Mouse (Mus musculus): ENCODE results near the gene Thada. TPM values are rescaled to one million over a fixed set of nuclear protein-coding genes. Genes with fewer than 3 reads are reported as not detected.

The Thada gene
- polyA plus RNA-seq, 1 experiment from 2014 or later, result 8.9 TPM

DNA sequence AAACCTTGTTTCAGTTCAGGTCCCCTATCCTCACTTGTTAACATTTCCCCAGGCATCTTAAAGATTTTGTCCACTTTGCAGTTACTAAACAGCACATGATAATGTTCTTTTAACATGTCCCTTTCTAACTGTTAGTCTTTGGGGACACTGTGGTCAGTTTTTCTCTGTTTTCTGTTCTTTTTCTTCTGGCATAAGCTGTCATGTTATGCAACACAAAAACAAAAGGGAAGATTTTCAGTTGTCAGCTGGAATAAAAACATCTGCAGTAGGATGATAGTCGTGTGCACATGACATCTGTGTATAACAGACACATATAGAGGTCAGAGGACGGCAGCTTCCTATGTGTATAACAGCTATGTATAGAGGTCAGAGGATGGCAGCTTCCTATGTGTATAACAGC lies 39.9 kb upstream of the Thada start:
- no peak overlapping the region for H3K27ac ChIP-seq (ENCODE audit: low read depth, low read length)
- ATAC-seq (replicated peaks; ENCODE audit: insufficient number of reproducible peaks, low FRiP score, low TSS enrichment), result no peak
- no peaks in the 10 kb centered on the region for H3K9me3 ChIP-seq (replicated peaks; ENCODE audit: control insufficient read depth, low read length)

GRCm38 (mm10) chr17:84502341-84502740 lies 36.3 kb upstream of the Thada start:
- ATAC-seq (replicated peaks; ENCODE audit: insufficient number of reproducible peaks, low FRiP score, low TSS enrichment), result no peak
- no peaks in the 10 kb centered on the region for H3K9me3 ChIP-seq (replicated peaks; ENCODE audit: control insufficient read depth, low read length)
- H3K27ac ChIP-seq (ENCODE audit: low read depth, low read length), result no peak overlapping the region
- H3K27me3 ChIP-seq (ENCODE audit: control insufficient read depth, insufficient read depth, low read length), result no peaks in the 10 kb centered on the region
- H3K36me3 ChIP-seq (ENCODE audit: control insufficient read depth, insufficient read depth, low read length), result no peaks in the 10 kb centered on the region
- 67% methylated on average over 3 of the region's 3 CpGs for WGBS (ENCODE audit: insufficient replicate concordance)
- no peaks in the 10 kb centered on the region for H3K4me1 ChIP-seq (ENCODE audit: control insufficient read depth, insufficient read depth, low read length)
- no peak overlapping the region for H3K4me3 ChIP-seq (ENCODE audit: low read depth, low read length)
- no peak overlapping the region for H3K9ac ChIP-seq (ENCODE audit: low read depth, low read length)
- H3K4me2 ChIP-seq, result no peak overlapping the region

More for the DNA sequence above, 39.9 kb upstream of the Thada start:
- Histone ChIP-seq H3K9ac (ENCODE audit: low read depth, low read length) (no peak overlapping the region), H3K4me3 (ENCODE audit: low read depth, low read length) (no peak overlapping the region), H3K36me3 (ENCODE audit: control insufficient read depth, insufficient read depth, low read length) (no peaks in the 10 kb centered on the region), H3K4me2 (no peak overlapping the region), H3K4me1 (ENCODE audit: control insufficient read depth, insufficient read depth, low read length) (0 out of 2 replicates have a peak, but pooled peaks cover 2% of the 10 kb centered on the region), H3K27me3 (ENCODE audit: control insufficient read depth, insufficient read depth, low read length) (no peaks in the 10 kb centered on the region)
- 70% methylated on average over 2 of the region's 2 CpGs for WGBS (ENCODE audit: insufficient replicate concordance)

GRCm38 (mm10) chr17:84498639-84499038 lies 32.6 kb upstream of the Thada start:
- no peak overlapping the region for H3K9ac ChIP-seq (ENCODE audit: low read depth, low read length)
- no peak overlapping the region for H3K27ac ChIP-seq (ENCODE audit: low read depth, low read length)
- H3K4me2 ChIP-seq, result no peak overlapping the region
- no peak for ATAC-seq (replicated peaks; ENCODE audit: insufficient number of reproducible peaks, low FRiP score, low TSS enrichment)
- no peak overlapping the region for H3K4me3 ChIP-seq (ENCODE audit: low read depth, low read length)
- H3K4me1 ChIP-seq (ENCODE audit: control insufficient read depth, insufficient read depth, low read length), result no peaks in the 10 kb centered on the region
- H3K27me3 ChIP-seq (ENCODE audit: control insufficient read depth, insufficient read depth, low read length), result no peaks in the 10 kb centered on the region
- WGBS (ENCODE audit: insufficient replicate concordance), result 65% methylated on average over 5 of the region's 5 CpGs
- no peaks in the 10 kb centered on the region for H3K9me3 ChIP-seq (replicated peaks; ENCODE audit: control insufficient read depth, low read length)
- H3K36me3 ChIP-seq (ENCODE audit: control insufficient read depth, insufficient read depth, low read length), result no peaks in the 10 kb centered on the region

DNA sequence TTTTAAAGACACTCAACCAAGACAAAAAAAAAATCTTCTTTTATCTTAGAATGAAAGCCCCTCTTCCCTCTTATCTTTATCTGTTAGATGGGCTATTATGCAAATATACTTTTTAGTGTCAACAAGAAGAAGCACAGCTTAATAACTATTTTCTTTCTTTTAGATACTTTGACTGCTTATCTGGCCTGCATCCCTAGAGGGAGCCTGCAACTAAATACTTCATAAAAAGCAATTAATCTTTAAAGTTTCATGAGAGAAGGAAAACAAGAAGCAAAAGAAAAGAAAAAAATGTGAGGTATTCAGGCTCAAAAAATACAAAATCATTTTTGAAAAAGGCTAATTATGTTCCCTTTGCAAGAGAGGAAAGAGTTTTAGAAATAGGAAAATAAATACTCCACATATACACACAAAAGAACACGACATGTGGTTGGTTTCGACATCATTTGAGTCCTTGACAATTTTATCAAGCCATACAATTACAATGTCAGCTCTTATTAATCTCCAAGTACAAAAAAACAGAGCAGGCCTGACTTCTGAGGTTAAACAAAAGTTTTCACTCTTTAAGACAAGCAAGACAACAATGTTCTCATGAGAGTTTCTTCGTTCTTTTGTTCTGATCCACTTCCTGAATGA lies 32.1 kb upstream of the Thada start:
- whole genome bisulfite sequencing (ENCODE audit: insufficient replicate concordance), result 69% methylated on average over 3 of the region's 3 CpGs
- no peak for ATAC-seq (replicated peaks; ENCODE audit: insufficient number of reproducible peaks, low FRiP score, low TSS enrichment)

DNA sequence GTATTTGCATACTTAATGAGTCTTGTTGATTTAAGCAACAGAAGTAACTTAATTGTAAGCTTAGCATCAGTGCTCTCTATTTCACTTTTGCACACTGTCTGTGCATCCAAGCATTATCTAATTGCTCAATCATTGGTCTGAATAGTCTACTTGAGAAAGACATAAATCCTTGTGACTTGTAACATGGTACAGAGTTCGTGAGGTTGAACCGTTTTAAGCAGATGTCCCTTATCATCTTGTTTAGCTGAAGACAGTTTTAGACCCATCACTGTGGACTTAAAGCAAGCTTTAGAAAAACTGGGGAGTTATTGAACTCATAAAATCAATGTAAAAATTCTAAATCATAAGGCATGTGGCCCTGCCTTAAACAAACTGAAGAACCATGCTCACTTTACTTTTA lies 31.6 kb upstream of the Thada start:
- H3K4me3 ChIP-seq (ENCODE audit: low read depth, low read length), result no peak overlapping the region
- no peaks in the 10 kb centered on the region for H3K36me3 ChIP-seq (ENCODE audit: control insufficient read depth, insufficient read depth, low read length)
- no peaks in the 10 kb centered on the region for H3K27me3 ChIP-seq (ENCODE audit: control insufficient read depth, insufficient read depth, low read length)
- H3K4me1 ChIP-seq (ENCODE audit: control insufficient read depth, insufficient read depth, low read length), result no peaks in the 10 kb centered on the region
- H3K9ac ChIP-seq (ENCODE audit: low read depth, low read length), result no peak overlapping the region
- no peaks in the 10 kb centered on the region for H3K9me3 ChIP-seq (replicated peaks; ENCODE audit: control insufficient read depth, low read length)
- no peak overlapping the region for H3K27ac ChIP-seq (ENCODE audit: low read depth, low read length)
- H3K4me2 ChIP-seq, result no peak overlapping the region
- 59% methylated on average over 2 of the region's 2 CpGs for WGBS (ENCODE audit: insufficient replicate concordance)
- ATAC-seq (replicated peaks; ENCODE audit: insufficient number of reproducible peaks, low FRiP score, low TSS enrichment), result no peak

More for the DNA sequence above, 32.1 kb upstream of the Thada start:
- Histone ChIP-seq H3K4me2 (no peak overlapping the region), H3K9me3 (replicated peaks; ENCODE audit: control insufficient read depth, low read length) (no peaks in the 10 kb centered on the region), H3K4me3 (ENCODE audit: low read depth, low read length) (no peak overlapping the region), H3K9ac (ENCODE audit: low read depth, low read length) (no peak overlapping the region), H3K4me1 (ENCODE audit: control insufficient read depth, insufficient read depth, low read length) (no peaks in the 10 kb centered on the region), H3K27me3 (ENCODE audit: control insufficient read depth, insufficient read depth, low read length) (no peaks in the 10 kb centered on the region), H3K27ac (ENCODE audit: low read depth, low read length) (no peak overlapping the region), H3K36me3 (ENCODE audit: control insufficient read depth, insufficient read depth, low read length) (no peaks in the 10 kb centered on the region)

DNA sequence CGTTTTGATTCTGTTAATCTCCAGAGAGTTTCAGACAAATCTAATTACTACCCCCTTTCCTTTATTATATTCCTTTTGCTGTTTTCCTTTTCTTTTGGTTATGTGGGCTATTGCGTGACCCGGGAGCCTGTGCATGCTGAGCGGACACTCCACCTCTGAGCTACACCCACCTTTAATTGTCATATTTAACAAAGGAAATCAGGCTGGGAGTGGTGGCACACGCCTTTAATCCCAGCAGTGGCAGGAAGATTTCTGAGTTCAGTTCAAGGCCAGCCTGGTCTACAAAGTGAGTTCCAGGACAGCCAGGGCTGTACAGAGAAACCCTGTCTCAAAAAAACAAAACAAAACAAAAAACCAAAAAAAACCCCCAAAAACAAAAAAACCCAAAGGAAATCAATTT lies 31.0 kb upstream of the Thada start:
- WGBS (ENCODE audit: insufficient replicate concordance), result 89% methylated on average over 5 of the region's 5 CpGs
- H3K9me3 ChIP-seq (replicated peaks; ENCODE audit: control insufficient read depth, low read length), result no peaks in the 10 kb centered on the region
- ATAC-seq (replicated peaks; ENCODE audit: insufficient number of reproducible peaks, low FRiP score, low TSS enrichment), result no peak
- H3K9ac ChIP-seq (ENCODE audit: low read depth, low read length), result no peak overlapping the region
- H3K36me3 ChIP-seq (ENCODE audit: control insufficient read depth, insufficient read depth, low read length), result no peaks in the 10 kb centered on the region
- H3K4me3 ChIP-seq (ENCODE audit: low read depth, low read length), result no peak overlapping the region
- H3K27ac ChIP-seq (ENCODE audit: low read depth, low read length), result no peak overlapping the region
- H3K4me1 ChIP-seq (ENCODE audit: control insufficient read depth, insufficient read depth, low read length), result no peaks in the 10 kb centered on the region
- H3K27me3 ChIP-seq (ENCODE audit: control insufficient read depth, insufficient read depth, low read length), result no peaks in the 10 kb centered on the region
- H3K4me2 ChIP-seq, result no peak overlapping the region

DNA sequence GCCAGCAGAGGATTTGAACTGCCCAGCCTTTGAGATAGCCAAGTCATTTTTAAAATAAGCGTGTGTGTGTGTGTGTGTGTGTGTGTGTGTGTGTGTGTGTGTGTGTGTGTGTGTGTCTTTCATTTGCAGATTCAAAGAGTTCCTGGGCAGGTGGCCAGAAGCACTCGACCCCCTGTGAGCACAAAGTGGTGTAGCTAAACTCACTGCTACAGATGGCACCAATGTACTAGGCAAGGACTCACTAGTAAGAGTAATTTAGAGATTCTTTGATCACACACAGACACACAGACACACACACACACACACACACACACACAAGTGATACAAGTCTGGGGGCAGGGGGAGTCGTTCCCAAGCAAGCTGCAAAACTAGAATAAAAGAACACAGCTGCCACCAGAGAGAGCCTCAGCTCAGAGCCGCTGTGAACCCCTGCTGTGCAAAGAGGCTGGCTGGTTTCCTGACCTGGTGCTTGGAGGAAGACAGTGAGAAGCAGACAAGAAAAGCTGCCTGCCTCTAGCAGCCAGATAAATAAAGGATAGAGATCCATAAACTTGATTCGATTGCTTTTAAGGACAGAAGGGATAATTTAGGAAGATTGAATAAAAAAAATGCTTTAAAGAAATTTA lies 26.4 kb upstream of the Thada start:
- Histone ChIP-seq H3K4me1 (ENCODE audit: control insufficient read depth, insufficient read depth, low read length) (no peaks in the 10 kb centered on the region), H3K27ac (ENCODE audit: low read depth, low read length) (no peak overlapping the region), H3K36me3 (ENCODE audit: control insufficient read depth, insufficient read depth, low read length) (no peaks in the 10 kb centered on the region), H3K9ac (ENCODE audit: low read depth, low read length) (no peak overlapping the region), H3K9me3 (replicated peaks; ENCODE audit: control insufficient read depth, low read length) (no peaks in the 10 kb centered on the region), H3K4me2 (no peak overlapping the region), H3K27me3 (ENCODE audit: control insufficient read depth, insufficient read depth, low read length) (no peaks in the 10 kb centered on the region), H3K4me3 (ENCODE audit: low read depth, low read length) (no peak overlapping the region)
- no peak for ATAC-seq (replicated peaks; ENCODE audit: insufficient number of reproducible peaks, low FRiP score, low TSS enrichment)
- WGBS (ENCODE audit: insufficient replicate concordance), result 35% methylated on average over 5 of the region's 5 CpGs

DNA sequence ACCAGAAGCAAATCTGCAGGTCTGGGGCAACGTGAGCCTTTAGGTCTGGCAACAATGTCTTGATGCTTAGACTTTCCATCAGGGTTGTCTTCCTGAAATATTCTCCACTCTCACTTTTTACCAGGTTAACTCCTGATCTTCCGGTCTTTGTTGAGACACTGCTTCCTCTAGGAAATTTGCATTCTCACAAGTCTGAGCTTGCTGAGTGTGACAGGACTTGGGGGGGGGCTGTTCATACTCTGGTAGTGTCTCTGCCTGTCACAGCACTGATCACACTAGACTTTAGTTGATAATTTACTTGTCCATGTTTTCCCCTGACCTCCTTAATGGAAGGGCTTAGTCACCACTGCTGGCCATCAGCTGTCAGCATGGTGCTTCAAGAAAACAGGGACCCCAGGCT lies 21.4 kb upstream of the Thada start:
- no peaks in the 10 kb centered on the region for H3K4me1 ChIP-seq (ENCODE audit: control insufficient read depth, insufficient read depth, low read length)
- no peak for ATAC-seq (replicated peaks; ENCODE audit: insufficient number of reproducible peaks, low FRiP score, low TSS enrichment)
- H3K27me3 ChIP-seq (ENCODE audit: control insufficient read depth, insufficient read depth, low read length), result no peaks in the 10 kb centered on the region
- H3K4me2 ChIP-seq, result no peak overlapping the region
- no peak overlapping the region for H3K9ac ChIP-seq (ENCODE audit: low read depth, low read length)
- H3K4me3 ChIP-seq (ENCODE audit: low read depth, low read length), result no peak overlapping the region
- WGBS (ENCODE audit: insufficient replicate concordance), result 71% methylated on average over 2 of the region's 2 CpGs
- H3K36me3 ChIP-seq (ENCODE audit: control insufficient read depth, insufficient read depth, low read length), result no peaks in the 10 kb centered on the region
- no peaks in the 10 kb centered on the region for H3K9me3 ChIP-seq (replicated peaks; ENCODE audit: control insufficient read depth, low read length)
- H3K27ac ChIP-seq (ENCODE audit: low read depth, low read length), result no peak overlapping the region
